Mouse (Mus musculus) hindbrain, embryonic 16.5 days (tissue): ENCODE data around the gene Rars. TPM values are rescaled to one million over a fixed set of nuclear protein-coding genes. Genes with fewer than 3 reads are reported as not detected.
"Not testable (repeated sequence)": the region's sequence is repeated elsewhere in the genome, so short reads cannot be mapped to it uniquely, and the experiment has no call there.

ENCODE experiments used
- ATAC-seq: fragments of 200-750 bp; cut with Nextera tagmentation; 2 replicates; pipeline ENCODE4 v1.8.0; 2017; ENCODE audit warnings: moderate TSS enrichment, moderate library complexity
- H3K27ac ChIP-seq: fragments of 300-500 bp; sonication (generic); 2 replicates; pipeline ENCODE4 v1.5.1; 2014; ENCODE audit warnings: low read depth, mild to moderate bottlenecking, control low read depth, low read length, moderate library complexity
- H3K27me3 ChIP-seq: fragments of 300-500 bp; sonication (generic); replicated peaks from 2 replicates; pipeline ENCODE4 v1.6.1; 2014; ENCODE audit warnings: low read length; ENCODE audit not compliant: control insufficient read depth, insufficient read depth
- H3K36me3 ChIP-seq: fragments of 300-500 bp; sonication (generic); 2 replicates; pipeline ENCODE4 v1.6.1; 2014; ENCODE audit warnings: mild to moderate bottlenecking, low read length, moderate library complexity, mixed read lengths; ENCODE audit not compliant: control insufficient read depth, insufficient read depth
- H3K4me1 ChIP-seq: fragments of 300-500 bp; sonication (generic); 2 replicates; pipeline ENCODE4 v1.6.1; 2014; ENCODE audit warnings: low read depth, low read length; ENCODE audit not compliant: control insufficient read depth, insufficient read depth
- H3K4me2 ChIP-seq: fragments of 300-500 bp; sonication (generic); 2 replicates; pipeline ENCODE4 v1.6.1; 2014; ENCODE audit warnings: mild to moderate bottlenecking, low read length, control low read depth, moderate library complexity
- H3K4me3 ChIP-seq: fragments of 300-500 bp; sonication (generic); 2 replicates; pipeline ENCODE4 v1.5.1; 2014; ENCODE audit warnings: mild to moderate bottlenecking, low read length, control low read depth, moderate library complexity
- H3K9ac ChIP-seq: fragments of 300-500 bp; sonication (generic); 2 replicates; pipeline ENCODE4 v1.6.1; 2014; ENCODE audit warnings: low read depth, mild to moderate bottlenecking, control low read depth, low read length, moderate library complexity
- H3K9me3 ChIP-seq: fragments of 300-500 bp; sonication (generic); 2 replicates; pipeline ENCODE4 v1.6.1; 2014; ENCODE audit warnings: mild to moderate bottlenecking, low read length, moderate library complexity; ENCODE audit not compliant: control insufficient read depth
- WGBS: fragments of 180-500 bp; shearing (Covaris S2); extraction: QIAGEN DNeasy Blood & Tissue Kit; methylation state at CpG from one replicate; pipeline ENCODE4 v1.1.7; 2014; 5-methylcytosine and 5-hydroxymethylcytosine counted together
- polyA plus RNA-seq: library from polyadenylated mRNA; unstranded; fragments of >200 nt; fragmentation: Nextera tagmentation; extraction: Ambion mirVana; gene quantifications from 2 replicates; pipeline ENCODE4 v1.2.1, GENCODE M21; 2015

Rars gene
- polyA plus RNA-seq, 1 experiment from 2014 or later = 70.3 TPM

GRCm38 (mm10) chr11:35841738-35842325, 7.5 kb upstream of the Rars start:
- Histone ChIP-seq H3K9ac (no peak overlapping the region), H3K27me3 (no peaks in the 10 kb centered on the region), H3K4me2 (no peak overlapping the region), H3K36me3 (peaks cover 8% of the 10 kb centered on the region; the same call in 1 of the 2 replicates), H3K4me1 (no peaks in the 10 kb centered on the region), H3K4me3 (no peak overlapping the region), H3K9me3 (no peaks in the 10 kb centered on the region), H3K27ac (no peak overlapping the region)
- WGBS = 78% methylated on average over 21 of the region's 21 CpGs
- no peak for ATAC-seq

GRCm38 (mm10) chr11:35840806-35841205, 6.5 kb upstream of the Rars start:
- H3K4me1 ChIP-seq, H3K4me3 ChIP-seq, ATAC-seq, H3K27ac ChIP-seq, H3K9ac ChIP-seq, H3K27me3 ChIP-seq, H3K9me3 ChIP-seq, H3K4me2 ChIP-seq, H3K36me3 ChIP-seq: not testable (repeated sequence)
- 91% methylated on average over 4 of the region's 4 CpGs for WGBS

GRCm38 (mm10) chr11:35840282-35840681, 6.0 kb upstream of the Rars start:
- no peak overlapping the region for H3K4me2 ChIP-seq
- no peaks in the 10 kb centered on the region for H3K9me3 ChIP-seq
- no peaks in the 10 kb centered on the region for H3K27me3 ChIP-seq
- H3K4me3 ChIP-seq = no peak overlapping the region
- 82% methylated on average over 7 of the region's 7 CpGs for WGBS
- no peak for ATAC-seq
- peaks cover 8% of the 10 kb centered on the region; the same call in 1 of the 2 replicates for H3K36me3 ChIP-seq
- H3K9ac ChIP-seq = no peak overlapping the region
- no peaks in the 10 kb centered on the region for H3K4me1 ChIP-seq
- H3K27ac ChIP-seq = no peak overlapping the region

GRCm38 (mm10) chr11:35838345-35839338, 4.3 kb upstream of the Rars start:
- WGBS = 15% methylated on average over 28 of the region's 28 CpGs
- Histone ChIP-seq H3K27ac (peak overlapping the region; percentile 1; the same call in 1 of the 2 replicates), H3K27me3 (no peaks in the 10 kb centered on the region), H3K4me1 (peaks cover 2% of the 10 kb centered on the region), H3K9ac (peak overlapping the region; percentile 44), H3K9me3 (no peaks in the 10 kb centered on the region), H3K36me3 (peaks cover 8% of the 10 kb centered on the region; the same call in 1 of the 2 replicates), H3K4me3 (peak overlapping the region; percentile 33), H3K4me2 (peak overlapping the region; percentile 61)
- peak; percentile 74 for ATAC-seq

GRCm38 (mm10) chr11:35837156-35838126, 3.1 kb upstream of the Rars start:
- Histone ChIP-seq H3K4me3 (no peak overlapping the region), H3K36me3 (0 out of 2 replicates have a peak, but pooled peaks cover 4% of the 10 kb centered on the region), H3K4me2 (peak overlapping the region; percentile 61; the same call in 1 of the 2 replicates), H3K4me1 (peaks cover 11% of the 10 kb centered on the region), H3K27me3 (no peaks in the 10 kb centered on the region), H3K9me3 (no peaks in the 10 kb centered on the region), H3K27ac (no peak overlapping the region), H3K9ac (no peak overlapping the region)
- WGBS = 84% methylated on average over 5 of the region's 5 CpGs
- ATAC-seq = no peak

GRCm38 (mm10) chr11:35833270-35833669, 1.0 kb downstream of the Rars start:
- Histone ChIP-seq H3K9me3 (no peaks in the 10 kb centered on the region), H3K27me3 (no peaks in the 10 kb centered on the region), H3K27ac (no peak overlapping the region), H3K36me3 (peaks cover 8% of the 10 kb centered on the region), H3K4me3 (peak overlapping the region; percentile 69), H3K9ac (no peak overlapping the region), H3K4me1 (peaks cover 15% of the 10 kb centered on the region), H3K4me2 (peak overlapping the region; percentile 56)
- ATAC-seq = no peak
- WGBS = 88% methylated on average over 6 of the region's 6 CpGs

GRCm38 (mm10) chr11:35832139-35832538, 2.2 kb downstream of the Rars start:
- no peak for ATAC-seq
- Histone ChIP-seq H3K27ac (no peak overlapping the region), H3K9me3 (no peaks in the 10 kb centered on the region), H3K4me3 (no peak overlapping the region), H3K27me3 (no peaks in the 10 kb centered on the region), H3K4me2 (no peak overlapping the region), H3K4me1 (peaks cover 15% of the 10 kb centered on the region), H3K9ac (no peak overlapping the region), H3K36me3 (peaks cover 17% of the 10 kb centered on the region)
- 86% methylated on average over 4 of the region's 4 CpGs for WGBS

GRCm38 (mm10) chr11:35827714-35828113, 6.6 kb downstream of the Rars start:
- no peak overlapping the region for H3K27ac ChIP-seq
- H3K4me2 ChIP-seq = no peak overlapping the region
- no peaks in the 10 kb centered on the region for H3K9me3 ChIP-seq
- WGBS = 97% methylated on average over 6 of the region's 6 CpGs
- ATAC-seq = no peak
- no peak overlapping the region for H3K4me3 ChIP-seq
- H3K36me3 ChIP-seq = peaks cover 41% of the 10 kb centered on the region
- H3K27me3 ChIP-seq = no peaks in the 10 kb centered on the region
- no peak overlapping the region for H3K9ac ChIP-seq
- H3K4me1 ChIP-seq = peaks cover 4% of the 10 kb centered on the region
